Mouse (Mus musculus) bone marrow, adult 2 months (tissue): Measurements from ENCODE around the gene Pde4d. TPM values are rescaled to one million over a fixed set of nuclear protein-coding genes. Genes with fewer than 3 reads are reported as not detected.

ENCODE experiments used
- H3K27ac ChIP-seq: fragments of 200-500 bp; 2 replicates; pipeline ENCODE4 v1.5.1; 2012; ENCODE audit warnings: low read depth, mild to moderate bottlenecking, control low read depth, inconsistent platforms, low read length; ENCODE audit not compliant: control insufficient read depth, poor library complexity, insufficient read depth
- H3K4me1 ChIP-seq: fragments of 200-500 bp; 2 replicates; pipeline ENCODE4 v1.6.1; 2011; ENCODE audit warnings: low read length; ENCODE audit not compliant: control insufficient read depth, insufficient read depth
- H3K4me3 ChIP-seq: fragments of 200-500 bp; replicated peaks from 2 replicates; pipeline ENCODE3; 2011; ENCODE audit warnings: mild to moderate bottlenecking, low read depth, low read length, control low read depth; ENCODE audit not compliant: control insufficient read depth
- CTCF ChIP-seq: fragments of 200-500 bp; IDR thresholded peaks from 2 replicates; pipeline ENCODE4 v1.5.1; 2011; ENCODE audit warnings: low read length, control low read depth; ENCODE audit not compliant: control insufficient read depth, insufficient read depth
- POLR2A ChIP-seq: fragments of 200-500 bp; IDR thresholded peaks from 2 replicates; pipeline ENCODE4 v1.6.1; 2011; ENCODE audit warnings: low read depth, mild to moderate bottlenecking, control low read depth, low read length, borderline replicate concordance; ENCODE audit not compliant: control insufficient read depth
- WGBS: fragments of 180-500 bp; shearing (Covaris S2); methylation state at CpG from one replicate; pipeline ENCODE4 v1.1.7; 2018; 5-methylcytosine and 5-hydroxymethylcytosine counted together
- polyA plus RNA-seq: library from polyadenylated mRNA; stranded (reverse); fragments of >200 nt; gene quantifications from 2 replicates; pipeline ENCODE4 v1.2.4, GENCODE M21; 2011; ENCODE audit warnings: low replicate concordance; ENCODE audit not compliant: missing spikeins, insufficient read depth, insufficient read length

The Pde4d gene
- polyA plus RNA-seq, 1 experiment, result 17.6 TPM

DNA sequence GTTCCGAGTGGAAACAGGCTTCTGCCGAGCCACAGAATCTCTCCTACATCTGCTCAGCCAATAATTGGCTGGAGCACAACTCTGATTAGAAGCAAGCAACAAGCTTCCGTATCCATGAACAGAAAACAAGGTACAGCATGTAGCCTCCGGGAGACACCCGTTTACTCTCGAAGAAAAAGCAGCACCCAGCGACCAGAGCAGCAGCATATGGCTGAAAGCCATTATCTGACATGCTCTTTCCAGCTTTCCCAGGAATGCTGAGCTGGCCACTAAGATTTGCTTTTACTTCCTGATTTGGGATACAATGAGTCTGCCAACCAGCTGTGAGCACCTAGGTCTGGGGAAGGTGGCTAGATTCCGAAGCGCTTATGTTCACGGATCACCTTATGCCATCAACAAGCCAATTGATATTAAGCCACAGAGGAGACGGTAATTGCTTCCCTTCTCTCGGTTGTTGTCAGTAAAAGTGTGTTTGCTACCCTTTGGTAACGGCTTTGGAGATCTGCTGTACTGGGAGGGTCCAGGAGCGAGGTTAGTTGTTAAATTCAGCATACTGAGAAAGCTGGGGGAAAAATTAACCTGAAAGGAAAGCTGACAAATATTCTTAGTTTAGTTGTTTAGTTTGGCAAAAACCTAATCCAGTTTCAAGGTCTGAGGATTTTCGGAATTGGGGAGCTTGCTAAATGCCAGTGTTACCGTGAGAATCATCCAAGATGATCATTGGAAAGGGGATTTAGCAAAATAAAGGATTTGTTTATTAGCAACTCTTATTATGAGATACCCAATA lies 1131.7 kb downstream of the Pde4d start:
- WGBS, result 83% methylated on average over 16 of the region's 16 CpGs
- H3K4me1 ChIP-seq, result no peaks in the 10 kb centered on the region
- H3K27ac ChIP-seq, result no peak overlapping the region
- no peak overlapping the region for H3K4me3 ChIP-seq
- TF ChIP-seq CTCF (no peak), POLR2A (no peak)

DNA sequence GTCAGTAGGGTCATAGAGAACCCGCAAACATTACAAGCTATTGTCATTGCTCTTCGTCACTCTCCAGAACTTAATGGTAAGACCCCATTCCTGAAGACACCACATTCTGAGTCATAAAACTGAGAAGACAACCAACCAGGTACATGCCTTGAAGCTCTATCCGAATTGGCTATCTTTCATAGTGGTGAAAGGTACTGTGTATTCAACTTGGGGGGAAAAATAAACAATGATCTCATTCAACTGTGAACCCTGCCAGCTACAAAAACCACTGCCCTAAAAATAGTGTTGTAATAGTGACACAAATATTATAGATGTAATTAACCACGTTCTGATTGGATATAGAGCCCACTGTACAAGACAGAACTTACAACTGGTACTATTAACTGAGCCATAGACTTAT lies 1140.3 kb downstream of the Pde4d start:
- TF ChIP-seq POLR2A, result no peak
- no peak for TF ChIP-seq CTCF
- Histone ChIP-seq H3K27ac (no peak overlapping the region), H3K4me1 (no peaks in the 10 kb centered on the region), H3K4me3 (no peak overlapping the region)
- 69% methylated on average over 4 of the region's 4 CpGs for WGBS

DNA sequence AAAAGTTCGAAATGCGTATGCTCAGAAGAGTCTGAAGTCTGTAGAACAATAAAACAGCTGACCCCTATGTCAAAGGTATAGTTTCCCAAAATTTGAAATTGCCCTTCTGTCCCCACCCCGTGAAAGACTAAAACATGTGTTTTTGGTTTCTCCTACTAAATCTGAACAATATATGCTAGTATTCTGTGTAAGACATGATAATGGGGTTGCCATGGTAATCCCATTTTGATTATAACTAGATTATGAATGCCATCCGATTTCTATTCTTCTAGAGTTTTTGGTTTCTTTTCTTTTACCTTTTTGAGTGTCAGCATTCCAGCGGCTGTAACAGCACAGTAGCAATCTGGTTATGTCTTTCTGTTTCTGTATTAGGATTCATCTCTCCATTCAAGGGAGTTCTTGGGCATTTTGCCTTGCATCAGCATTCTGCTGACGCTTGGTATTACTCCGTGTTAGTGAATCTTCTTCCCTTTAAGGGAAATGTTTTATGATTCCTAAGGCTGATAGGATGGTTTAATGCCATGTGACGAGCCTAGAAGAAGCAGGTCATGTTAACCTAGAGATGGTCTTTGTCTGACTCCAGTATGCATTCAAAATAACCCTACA lies 1142.5 kb downstream of the Pde4d start:
- Histone ChIP-seq H3K4me1 (no peaks in the 10 kb centered on the region), H3K27ac (no peak overlapping the region), H3K4me3 (no peak overlapping the region)
- TF ChIP-seq CTCF (no peak), POLR2A (no peak)
- 80% methylated on average over 8 of the region's 8 CpGs for whole genome bisulfite sequencing

DNA sequence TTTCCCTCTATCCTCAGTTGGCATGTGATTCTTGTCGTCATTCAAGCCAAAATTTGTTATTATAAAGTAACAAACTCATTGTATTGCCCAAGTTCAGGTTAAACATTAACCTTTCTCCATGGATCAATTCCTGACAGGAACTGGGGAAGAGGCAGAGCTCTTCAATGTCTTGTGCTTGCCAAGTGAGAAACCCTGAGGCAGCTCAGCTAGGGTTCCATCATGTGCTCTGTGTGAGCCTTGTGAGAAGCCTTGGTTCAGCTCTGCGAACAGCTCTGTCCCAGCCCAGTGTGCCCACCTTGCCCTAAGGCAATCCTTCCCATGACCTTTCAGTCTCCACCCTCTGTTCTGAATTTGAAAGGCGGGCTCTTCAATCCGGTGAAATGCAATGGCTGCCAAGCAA lies 1150.0 kb downstream of the Pde4d start:
- WGBS, result 84% methylated on average over 4 of the region's 4 CpGs
- TF ChIP-seq CTCF (no peak), POLR2A (no peak)
- Histone ChIP-seq H3K4me1 (no peaks in the 10 kb centered on the region), H3K4me3 (no peak overlapping the region), H3K27ac (no peak overlapping the region)

DNA sequence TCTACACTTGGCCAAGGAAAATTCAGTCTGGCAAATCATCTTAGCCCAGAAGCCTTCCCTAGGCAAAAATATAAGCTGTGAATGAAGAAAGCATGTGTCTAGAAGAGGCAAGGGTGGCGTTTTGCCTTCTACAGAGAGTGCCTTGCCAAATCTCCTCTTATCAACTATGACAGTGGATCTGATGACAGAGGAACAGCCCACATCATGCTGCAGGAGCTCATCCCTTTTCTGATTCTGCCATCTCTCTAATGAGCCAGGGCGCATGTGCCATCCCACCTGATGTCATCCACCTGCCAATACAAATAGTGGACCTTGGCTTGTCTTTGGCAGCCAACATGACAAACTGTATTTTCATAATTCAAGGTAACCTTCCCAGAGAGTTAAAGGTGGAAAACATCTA lies 1154.3 kb downstream of the Pde4d start:
- 78% methylated on average over 2 of the region's 2 CpGs for WGBS
- Histone ChIP-seq H3K4me1 (no peaks in the 10 kb centered on the region), H3K4me3 (no peak overlapping the region), H3K27ac (no peak overlapping the region)
- TF ChIP-seq POLR2A, result no peak
- no peak for TF ChIP-seq CTCF

DNA sequence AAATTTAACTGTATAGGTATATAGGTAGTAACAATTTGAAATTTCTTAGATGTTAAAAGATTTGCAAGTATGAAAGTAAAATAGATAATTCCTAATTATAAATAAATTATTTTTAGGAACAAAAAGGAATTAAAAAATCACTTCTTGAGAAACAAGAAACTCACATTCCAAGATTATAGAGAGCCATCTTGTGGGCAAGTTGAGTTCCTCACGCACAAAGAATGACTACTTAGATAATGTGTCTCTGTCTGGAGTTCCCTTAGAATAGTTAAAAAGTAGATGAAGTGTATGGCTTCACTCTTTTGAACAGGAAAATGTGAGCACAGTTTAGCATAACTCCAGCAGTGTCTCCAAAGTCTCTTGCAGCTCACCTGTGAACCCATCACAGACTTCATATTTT lies 1155.4 kb downstream of the Pde4d start:
- TF ChIP-seq CTCF (no peak), POLR2A (no peak)
- Histone ChIP-seq H3K4me1 (no peaks in the 10 kb centered on the region), H3K27ac (no peak overlapping the region), H3K4me3 (no peak overlapping the region)
- 84% methylated on average over 1 of the region's 1 CpGs for WGBS

DNA sequence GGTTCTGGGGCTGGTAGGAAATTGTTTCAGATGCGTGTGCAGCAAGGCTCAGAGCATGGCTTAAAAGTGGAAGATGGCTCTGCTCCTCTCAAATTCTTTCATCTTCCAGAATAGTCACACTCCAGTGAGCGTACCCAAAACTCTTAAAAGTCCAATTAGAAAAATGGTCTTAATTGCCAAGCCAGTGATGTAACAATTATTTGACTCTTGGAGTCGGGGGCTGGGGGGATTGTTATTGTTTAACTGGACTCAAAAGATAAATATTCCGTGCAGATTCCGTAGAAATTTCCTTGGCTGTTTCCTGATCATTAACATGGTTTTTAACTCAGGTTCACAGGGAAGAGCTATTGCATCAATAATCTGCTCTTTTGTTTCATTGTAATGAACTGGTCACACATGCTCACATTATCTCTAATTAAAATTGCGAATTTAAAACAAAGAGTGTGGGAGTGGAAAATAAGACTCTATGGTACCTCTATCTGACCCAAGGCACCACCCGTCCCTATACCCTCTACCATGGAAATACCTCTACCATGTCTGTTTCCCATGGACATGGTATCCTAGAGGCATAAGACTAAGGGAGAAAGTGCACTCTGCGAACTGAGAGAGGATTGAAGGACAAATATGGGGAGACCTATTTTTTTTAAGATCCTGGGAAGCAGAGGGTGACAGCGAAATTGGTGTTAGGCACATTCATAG lies 1159.5 kb downstream of the Pde4d start:
- no peak for TF ChIP-seq CTCF
- no peak for TF ChIP-seq POLR2A
- Histone ChIP-seq H3K27ac (no peak overlapping the region), H3K4me3 (no peak overlapping the region), H3K4me1 (no peaks in the 10 kb centered on the region)
- WGBS, result 77% methylated on average over 9 of the region's 9 CpGs

DNA sequence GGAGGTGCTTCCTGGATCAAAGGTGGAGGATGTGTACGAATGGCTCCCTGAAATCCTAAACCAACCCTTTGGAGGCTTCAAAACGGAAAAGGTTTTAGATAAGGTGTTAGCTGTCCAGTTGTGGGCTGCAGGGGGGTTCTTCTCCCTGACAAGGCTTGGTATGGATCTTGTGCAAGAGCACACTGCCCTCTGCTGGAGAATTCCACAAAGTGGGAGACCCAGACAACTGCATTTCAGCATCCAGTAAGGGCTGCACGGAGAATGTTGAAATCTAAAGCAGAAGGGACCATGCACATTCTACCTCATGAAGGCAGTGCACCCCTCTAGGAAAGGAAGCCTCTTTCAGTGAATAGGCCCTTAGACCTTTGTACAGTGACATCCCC lies 1160.0 kb downstream of the Pde4d start:
- no peak overlapping the region for H3K4me3 ChIP-seq
- peak; percentile 60 for TF ChIP-seq CTCF
- TF ChIP-seq POLR2A, result no peak
- no peaks in the 10 kb centered on the region for H3K4me1 ChIP-seq
- no peak overlapping the region for H3K27ac ChIP-seq
- 12% methylated on average over 3 of the region's 3 CpGs for WGBS
